Mouse (Mus musculus) spleen, adult 12 weeks (tissue): Measurements from ENCODE around the gene Vmn1r123.
"Not testable (repeated sequence)": the region's sequence is repeated elsewhere in the genome, so short reads cannot be mapped to it uniquely, and the experiment has no call there.

Experiments
- DNase-seq: peaks from one replicate; pipeline ENCODE4 v3.0.0; 2022; ENCODE audit warnings: low spot score

The Vmn1r123 gene

GRCm38 (mm10) chr7:21161885-21162284, at the start of gene Vmn1r123:
TSS of gene Vmn1r123 (plus strand) at chr7:21162185.
- DNase-seq: not testable (repeated sequence)

- not testable (repeated sequence) for DNase-seq
Measured at GRCm38 (mm10) chr7:21134028-21134427, 28.0 kb upstream of the Vmn1r123 start, which contains the start of gene Vmn1r122. TSS of gene Vmn1r122 (minus strand) at chr7:21134128.

- not testable (repeated sequence) for DNase-seq
Measured at GRCm38 (mm10) chr7:21190323-21190722, 28.3 kb downstream of the Vmn1r123 start, which contains the start of gene Gm5157. TSS of gene Gm5157 (minus strand) at chr7:21190423.
